Mouse (Mus musculus) megakaryocyte, embryonic 14.5 days (primary cell): Measurements from ENCODE around the gene Higd1c.
"Not testable (repeated sequence)": the region's sequence is repeated elsewhere in the genome, so short reads cannot be mapped to it uniquely, and the experiment has no call there.

ENCODE experiments used
- FLI1 ChIP-seq: IDR thresholded peaks from 2 replicates; pipeline ENCODE4 v1.6.1; 2012; ENCODE audit warnings: low read length, inconsistent platforms, mixed read lengths
- GATA1 ChIP-seq: IDR thresholded peaks from 3 replicates; pipeline ENCODE4 v1.6.1; 2012; ENCODE audit warnings: mixed read lengths, low read length, inconsistent platforms, borderline replicate concordance

DNA sequence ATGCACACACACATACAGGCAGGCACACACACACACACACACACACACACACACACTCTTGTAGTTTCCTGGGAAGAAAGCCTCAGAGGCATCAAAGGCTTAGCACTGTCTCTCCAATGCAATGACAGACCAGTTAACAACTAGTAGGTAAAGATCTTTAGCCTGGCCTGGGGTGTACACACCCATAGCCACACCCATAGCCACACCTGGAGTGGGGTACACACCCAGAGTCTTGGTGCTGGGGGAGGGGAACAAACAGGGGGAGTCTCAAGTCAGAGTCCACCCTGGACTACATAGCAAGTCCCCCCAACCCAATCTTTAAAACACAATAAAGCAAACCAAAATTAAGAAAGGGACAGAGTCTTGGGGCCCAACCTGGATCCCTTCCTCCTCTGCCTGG is 27.0 kb upstream of the Higd1c start:
- not testable (repeated sequence) for TF ChIP-seq GATA1, FLI1
